Mouse (Mus musculus): ENCODE results near the gene Nudt16l1. TPM values are rescaled to one million over a fixed set of nuclear protein-coding genes. Genes with fewer than 3 reads are reported as not detected.

The Nudt16l1 gene
- polyA plus RNA-seq, 1 experiment from 2014 or later = 125 TPM

DNA sequence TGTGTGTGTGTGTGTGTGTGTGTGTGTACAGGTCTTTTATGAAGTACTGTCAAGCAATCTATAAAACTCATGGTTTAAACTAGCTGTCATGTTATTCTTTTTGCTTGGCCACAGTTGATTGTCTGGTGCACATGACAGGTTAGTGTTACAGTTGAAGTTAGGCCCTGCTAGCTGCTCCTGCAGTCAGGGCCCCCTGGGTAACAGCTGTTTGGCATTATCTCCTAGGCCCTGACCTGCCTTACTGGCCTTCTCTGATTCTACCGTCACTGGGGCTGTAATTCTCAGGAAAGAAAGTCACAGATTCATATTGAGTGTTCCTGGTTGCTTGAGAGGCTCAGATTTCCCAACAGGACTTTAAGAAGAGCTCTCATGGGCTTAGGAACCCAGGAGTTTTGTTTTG is 33.0 kb upstream of the Nudt16l1 start:
- Histone ChIP-seq H3K27me3 (no peaks in the 10 kb centered on the region), H3K4me1 (peaks cover 7% of the 10 kb centered on the region; the same call in 1 of the 2 replicates), H3K4me3 (replicated peaks) (no peak overlapping the region), H3K27ac (no peak overlapping the region), H3K9me3 (no peaks in the 10 kb centered on the region), H3K4me2 (no peak overlapping the region), H3K36me3 (replicated peaks) (peaks cover 22% of the 10 kb centered on the region), H3K9ac (no peak overlapping the region)
- ATAC-seq (ENCODE audit: low FRiP score) = no peak
- 72% methylated on average over 1 of the region's 1 CpGs for WGBS

DNA sequence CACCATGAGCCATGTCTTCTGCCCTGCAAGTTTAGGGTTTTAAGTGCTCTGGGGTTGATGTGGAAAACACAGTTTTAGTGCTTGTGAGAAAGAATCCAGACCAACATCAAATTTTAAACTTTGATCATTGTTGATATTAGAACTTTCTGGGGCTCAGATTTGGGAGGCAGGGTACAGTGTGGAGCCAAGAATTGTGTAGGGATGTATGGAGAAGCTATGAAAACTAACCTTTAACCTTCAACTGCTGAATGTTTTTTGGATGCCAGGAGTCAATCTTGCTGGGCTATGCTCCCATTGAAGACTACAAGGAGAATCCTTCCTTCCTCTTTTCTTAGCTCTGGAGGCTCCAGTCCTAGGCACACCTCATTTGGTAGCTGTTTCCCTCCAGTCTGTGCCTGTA is 32.0 kb upstream of the Nudt16l1 start:
- H3K4me1 ChIP-seq = no peaks in the 10 kb centered on the region
- H3K4me3 ChIP-seq (replicated peaks) = no peak overlapping the region
- H3K9ac ChIP-seq = no peak overlapping the region
- H3K27ac ChIP-seq = no peak overlapping the region
- H3K27me3 ChIP-seq = no peaks in the 10 kb centered on the region
- ATAC-seq (ENCODE audit: low FRiP score) = no peak
- no peaks in the 10 kb centered on the region for H3K9me3 ChIP-seq
- peaks cover 32% of the 10 kb centered on the region for H3K36me3 ChIP-seq (replicated peaks)
- no peak overlapping the region for H3K4me2 ChIP-seq

DNA sequence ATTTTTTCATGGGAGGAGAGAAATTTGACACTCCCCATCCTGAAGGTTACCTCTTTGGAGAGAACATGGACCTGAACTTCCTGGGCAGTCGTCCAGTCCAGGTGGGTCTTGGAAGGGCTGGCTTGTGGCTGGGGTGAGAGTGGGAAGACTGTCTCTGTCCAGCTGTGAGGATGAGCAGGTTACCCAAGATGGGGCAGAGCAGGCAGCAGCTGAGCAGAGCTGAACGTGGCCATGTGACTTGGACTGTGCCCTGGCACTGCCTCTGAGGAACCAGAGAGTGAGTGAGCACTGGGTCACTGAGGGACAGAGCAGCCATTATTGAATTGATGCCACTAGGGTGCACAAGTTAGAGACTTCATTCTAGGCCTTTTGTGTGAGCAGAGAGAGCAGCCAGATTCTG is 31.2 kb upstream of the Nudt16l1 start:
- 86% methylated on average over 2 of the region's 2 CpGs for WGBS
- Histone ChIP-seq H3K9me3 (no peaks in the 10 kb centered on the region), H3K27ac (no peak overlapping the region), H3K36me3 (replicated peaks) (peaks cover 40% of the 10 kb centered on the region), H3K4me2 (no peak overlapping the region), H3K27me3 (no peaks in the 10 kb centered on the region), H3K9ac (no peak overlapping the region), H3K4me1 (no peaks in the 10 kb centered on the region), H3K4me3 (replicated peaks) (no peak overlapping the region)
- no peak for ATAC-seq (ENCODE audit: low FRiP score)

DNA sequence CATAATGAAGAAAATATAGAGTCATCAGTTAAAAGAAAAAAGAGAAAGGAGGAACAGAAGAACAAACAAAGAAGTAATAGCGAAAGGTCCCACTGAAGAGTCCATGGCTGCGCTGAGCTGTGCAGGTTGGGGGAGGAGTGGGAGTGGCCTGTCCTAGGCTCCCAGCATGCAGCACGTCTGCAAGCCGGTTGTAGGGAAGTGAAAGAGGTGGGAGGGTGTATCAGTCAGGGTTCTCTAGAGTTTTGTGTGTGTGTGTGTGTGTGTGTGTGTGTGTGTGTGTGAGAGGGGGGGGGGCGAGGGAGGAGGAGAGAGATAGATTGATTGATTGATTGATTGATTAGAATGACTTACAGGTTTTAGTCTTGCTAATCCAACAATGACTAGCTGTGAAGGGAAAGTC is 30.6 kb upstream of the Nudt16l1 start:
- Histone ChIP-seq H3K4me3 (replicated peaks) (no peak overlapping the region), H3K27me3 (no peaks in the 10 kb centered on the region), H3K4me2 (no peak overlapping the region), H3K9me3 (no peaks in the 10 kb centered on the region), H3K9ac (no peak overlapping the region), H3K36me3 (replicated peaks) (peaks cover 45% of the 10 kb centered on the region), H3K27ac (no peak overlapping the region), H3K4me1 (no peaks in the 10 kb centered on the region)
- 53% methylated on average over 5 of the region's 5 CpGs for WGBS
- ATAC-seq (ENCODE audit: low FRiP score) = no peak

DNA sequence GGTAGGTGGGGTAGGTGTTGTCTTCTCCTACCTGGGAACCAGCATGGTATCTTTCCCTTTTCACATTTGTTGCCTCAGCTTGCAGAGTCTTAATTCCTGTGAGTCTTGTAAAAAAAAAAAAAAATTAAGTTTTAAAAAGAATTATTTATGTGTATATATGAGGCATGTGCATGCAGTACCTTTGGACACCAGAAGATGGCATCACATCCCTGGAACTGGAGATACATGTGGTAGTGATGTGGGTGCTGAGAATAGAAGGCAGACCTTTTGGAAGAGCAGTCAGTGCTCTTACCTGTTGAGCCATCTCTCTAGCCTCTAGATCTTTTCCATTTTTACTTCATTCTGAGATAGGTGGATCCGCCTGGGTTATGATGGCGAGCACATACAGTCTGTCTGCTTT is 28.8 kb upstream of the Nudt16l1 start:
- Histone ChIP-seq H3K4me2 (no peak overlapping the region), H3K4me3 (replicated peaks) (no peak overlapping the region), H3K27me3 (no peaks in the 10 kb centered on the region), H3K4me1 (peaks cover 3% of the 10 kb centered on the region; the same call in 1 of the 2 replicates), H3K36me3 (replicated peaks) (peaks cover 45% of the 10 kb centered on the region), H3K9me3 (no peaks in the 10 kb centered on the region), H3K27ac (no peak overlapping the region), H3K9ac (no peak overlapping the region)
- 95% methylated on average over 2 of the region's 2 CpGs for WGBS
- no peak for ATAC-seq (ENCODE audit: low FRiP score)

DNA sequence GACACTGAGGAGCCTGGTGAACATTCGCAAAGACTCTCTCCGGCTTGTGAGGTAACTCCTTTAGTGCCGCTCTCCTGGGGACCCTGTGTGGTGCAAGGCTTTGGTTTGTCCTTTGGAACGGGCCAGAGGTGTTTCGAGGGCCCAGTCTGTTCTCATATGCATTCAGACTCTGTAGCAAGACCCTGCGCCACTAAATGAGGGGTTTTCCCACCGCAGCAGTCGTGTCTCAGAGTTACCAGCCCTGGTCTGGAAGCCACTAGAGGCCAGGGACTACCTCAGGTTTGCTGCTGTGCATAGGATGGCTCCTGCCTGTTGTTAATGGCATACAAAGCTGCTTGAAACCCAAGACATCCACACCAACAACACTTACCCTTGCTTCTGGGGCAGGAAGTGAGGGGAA is 27.8 kb upstream of the Nudt16l1 start:
- Histone ChIP-seq H3K36me3 (replicated peaks) (peaks cover 52% of the 10 kb centered on the region), H3K4me2 (no peak overlapping the region)

DNA sequence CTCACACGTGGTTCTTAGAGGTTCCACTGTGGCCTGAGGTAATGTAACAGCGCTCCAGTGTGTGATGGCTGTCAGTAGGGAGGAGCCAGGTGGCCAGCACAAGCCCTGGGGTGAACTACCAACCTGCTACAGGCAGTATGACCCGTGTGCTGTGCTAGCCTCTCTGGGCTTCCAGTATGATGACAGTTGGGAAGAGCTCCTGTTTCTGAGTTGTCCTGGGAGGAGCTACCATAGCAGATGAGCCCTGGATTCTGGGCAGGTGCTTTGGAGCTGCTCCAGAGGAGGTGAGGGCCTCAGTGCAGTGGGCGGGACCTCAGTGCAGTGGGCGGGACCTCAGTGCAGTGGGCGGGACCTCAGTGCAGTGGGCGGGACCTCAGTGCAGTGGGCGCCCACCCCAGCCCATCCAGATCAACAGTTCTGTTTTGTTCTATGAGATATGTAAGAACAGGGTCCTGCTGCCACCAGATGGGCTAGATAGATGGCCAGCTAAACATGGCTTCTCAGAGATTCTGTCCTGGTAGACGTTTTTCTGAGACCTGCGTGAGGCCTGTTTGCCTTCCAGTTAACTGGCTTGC is 26.4 kb upstream of the Nudt16l1 start:
- WGBS = 79% methylated on average over 10 of the region's 10 CpGs
- Histone ChIP-seq H3K4me3 (replicated peaks) (no peak overlapping the region), H3K4me2 (no peak overlapping the region), H3K36me3 (replicated peaks) (peaks cover 64% of the 10 kb centered on the region), H3K4me1 (peaks cover 3% of the 10 kb centered on the region; the same call in 1 of the 2 replicates), H3K27me3 (no peaks in the 10 kb centered on the region), H3K9ac (no peak overlapping the region), H3K9me3 (no peaks in the 10 kb centered on the region), H3K27ac (no peak overlapping the region)
- no peak for ATAC-seq (ENCODE audit: low FRiP score)

More for the DNA sequence above, 27.8 kb upstream of the Nudt16l1 start:
- H3K9ac ChIP-seq = no peak overlapping the region
- H3K4me1 ChIP-seq = peaks cover 3% of the 10 kb centered on the region; the same call in 1 of the 2 replicates
- no peaks in the 10 kb centered on the region for H3K27me3 ChIP-seq
- 96% methylated on average over 8 of the region's 8 CpGs for WGBS
- H3K4me3 ChIP-seq (replicated peaks) = no peak overlapping the region
- ATAC-seq (ENCODE audit: low FRiP score) = no peak
- no peaks in the 10 kb centered on the region for H3K9me3 ChIP-seq
- H3K27ac ChIP-seq = no peak overlapping the region

DNA sequence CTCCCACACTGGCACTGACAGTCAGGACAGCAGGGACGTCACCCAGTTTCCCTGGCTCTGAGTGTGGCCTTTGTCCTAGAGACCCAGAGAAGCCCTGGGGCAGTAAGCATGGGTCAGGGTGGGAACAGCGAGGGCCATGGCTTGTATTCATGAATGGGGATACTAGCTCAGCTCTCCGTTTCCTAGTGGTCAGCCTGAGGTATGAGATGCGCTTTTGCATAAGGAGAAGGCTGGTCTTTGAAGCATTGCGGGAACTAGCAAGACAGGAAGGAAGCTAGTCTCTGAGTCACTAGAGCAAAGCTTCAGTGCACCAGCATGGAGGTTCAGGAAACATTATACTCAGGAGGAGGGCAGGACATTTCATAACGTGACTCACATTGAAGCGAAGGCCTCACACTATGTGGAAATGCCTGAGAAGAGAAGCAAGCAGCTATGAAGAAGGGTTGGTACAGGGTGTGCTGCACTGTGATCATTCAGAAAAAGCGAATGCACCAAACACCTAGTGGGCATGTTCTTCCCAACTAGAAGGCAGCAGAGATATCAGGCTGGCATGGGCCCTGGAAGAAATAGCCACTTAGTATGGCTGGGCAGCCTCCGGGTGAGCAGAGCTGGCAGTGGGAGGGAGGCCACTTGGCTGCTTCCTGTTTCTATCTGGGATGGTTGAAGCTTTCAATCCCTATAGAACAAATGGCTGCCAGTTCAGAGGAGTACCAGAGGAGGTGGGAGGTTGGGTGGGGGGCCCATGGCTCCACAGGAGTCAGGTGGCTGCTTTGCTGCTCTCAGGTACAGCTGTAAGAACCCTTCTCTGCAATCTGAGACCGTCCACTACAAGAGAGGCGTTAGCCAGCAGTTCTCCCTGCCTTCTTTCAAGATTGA is 25.4 kb upstream of the Nudt16l1 start:
- no peaks in the 10 kb centered on the region for H3K9me3 ChIP-seq
- ATAC-seq (ENCODE audit: low FRiP score) = 0 out of 2 replicates have a peak, but pooled peaks have one; percentile 17
- no peak overlapping the region for H3K4me3 ChIP-seq (replicated peaks)
- no peaks in the 10 kb centered on the region for H3K27me3 ChIP-seq
- H3K4me1 ChIP-seq = peaks cover 3% of the 10 kb centered on the region; the same call in 1 of the 2 replicates
- H3K9ac ChIP-seq = no peak overlapping the region
- 77% methylated on average over 11 of the region's 11 CpGs for WGBS
- no peak overlapping the region for H3K4me2 ChIP-seq
- peaks cover 60% of the 10 kb centered on the region for H3K36me3 ChIP-seq (replicated peaks)
- 0 out of 2 replicates have a peak overlapping the region, but pooled peaks have one; percentile 13 for H3K27ac ChIP-seq

DNA sequence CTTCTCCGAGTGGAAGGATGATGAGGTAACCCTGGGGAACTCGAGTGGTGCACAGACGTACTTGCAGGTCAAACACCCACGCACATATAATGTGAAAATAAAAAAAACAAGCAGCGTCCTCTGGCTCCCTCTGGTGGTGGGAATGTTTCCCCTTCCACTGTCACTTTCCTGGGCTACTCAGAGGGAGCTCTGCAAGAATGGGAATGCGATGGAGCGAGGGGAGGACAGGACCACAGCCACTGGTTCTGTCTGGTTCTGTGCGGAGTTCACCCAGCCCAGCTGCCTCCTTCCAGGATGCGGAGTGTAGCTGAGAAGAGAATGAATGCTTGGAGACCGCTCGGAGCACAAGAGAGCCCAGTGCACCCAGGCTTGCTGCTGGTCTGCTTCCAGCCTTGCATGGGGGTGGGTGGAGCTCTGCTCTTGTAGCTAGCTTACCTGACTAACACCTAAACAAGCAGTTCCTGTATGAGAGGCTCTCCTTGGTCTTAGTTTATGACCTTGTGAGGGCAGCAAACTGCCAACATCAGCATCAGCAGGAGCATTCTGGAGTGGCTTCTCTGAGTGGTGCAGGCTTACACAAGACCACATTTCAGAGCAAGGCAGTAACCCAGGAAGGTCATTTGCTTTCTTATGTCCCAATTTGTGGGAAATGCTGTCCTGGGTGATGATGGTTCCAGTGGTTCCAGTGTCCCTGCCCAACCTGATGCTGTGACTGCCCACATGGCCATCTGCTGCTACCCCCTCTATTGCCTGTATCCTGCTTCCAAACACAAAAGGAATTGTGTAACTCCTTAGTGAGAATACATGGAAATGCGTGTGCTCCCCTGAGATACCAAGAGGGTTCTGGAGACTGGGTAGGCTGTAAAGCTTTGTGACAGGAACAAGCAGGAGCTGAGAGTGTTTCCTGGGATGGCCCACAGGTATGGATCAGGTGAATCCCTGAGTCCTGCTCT is 24.5 kb upstream of the Nudt16l1 start:
- Histone ChIP-seq H3K9me3 (no peaks in the 10 kb centered on the region), H3K4me2 (no peak overlapping the region), H3K27me3 (no peaks in the 10 kb centered on the region), H3K27ac (no peak overlapping the region), H3K4me1 (peaks cover 3% of the 10 kb centered on the region; the same call in 1 of the 2 replicates), H3K9ac (no peak overlapping the region), H3K4me3 (replicated peaks) (no peak overlapping the region), H3K36me3 (replicated peaks) (peaks cover 62% of the 10 kb centered on the region)
- 38% methylated on average over 12 of the region's 12 CpGs for WGBS
- ATAC-seq (ENCODE audit: low FRiP score) = peak; percentile 67

DNA sequence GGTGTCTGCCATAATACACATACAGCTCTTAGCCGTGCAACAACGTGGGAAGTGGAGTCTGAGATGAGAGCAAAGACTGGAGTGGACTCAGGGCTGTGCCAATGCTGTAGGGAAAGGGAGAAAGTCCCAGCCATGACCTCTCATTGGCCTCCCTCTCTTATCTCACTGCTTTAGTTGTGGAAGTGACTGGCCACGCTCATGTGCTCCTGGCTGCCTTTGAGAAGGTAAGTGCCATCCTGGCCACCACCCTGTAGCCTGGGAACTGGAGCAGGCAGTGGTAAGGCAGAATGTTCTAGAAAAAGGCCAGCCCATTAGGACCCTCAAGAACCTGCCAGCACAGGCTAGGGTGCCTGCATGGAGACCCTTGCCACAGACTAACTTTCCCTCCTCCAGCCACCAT is 22.6 kb upstream of the Nudt16l1 start:
- no peaks in the 10 kb centered on the region for H3K27me3 ChIP-seq
- no peak overlapping the region for H3K4me3 ChIP-seq (replicated peaks)
- peaks cover 44% of the 10 kb centered on the region for H3K36me3 ChIP-seq (replicated peaks)
- no peak for ATAC-seq (ENCODE audit: low FRiP score)
- H3K4me2 ChIP-seq = no peak overlapping the region
- 91% methylated on average over 3 of the region's 3 CpGs for WGBS
- H3K27ac ChIP-seq = no peak overlapping the region
- H3K9ac ChIP-seq = no peak overlapping the region
- peaks cover 3% of the 10 kb centered on the region; the same call in 1 of the 2 replicates for H3K4me1 ChIP-seq
- no peaks in the 10 kb centered on the region for H3K9me3 ChIP-seq

DNA sequence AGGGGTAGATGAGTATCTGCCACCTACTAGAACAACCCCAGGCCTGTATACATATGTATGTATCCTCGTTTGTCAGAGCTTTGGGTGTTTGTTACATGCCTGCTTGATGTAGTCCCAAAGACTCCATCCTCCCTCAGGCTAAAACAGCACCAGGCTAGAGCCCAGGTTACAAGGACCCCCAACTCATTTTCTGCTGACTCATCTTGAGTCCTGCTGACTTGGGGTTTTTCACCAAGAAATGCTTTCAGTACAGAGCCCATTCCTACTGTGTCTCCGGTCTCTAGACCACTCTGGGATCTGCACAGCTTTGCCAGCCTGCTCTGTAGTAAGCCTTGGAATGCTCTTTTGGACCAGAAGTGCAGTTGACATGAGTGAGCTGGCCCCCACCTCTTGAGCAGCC is 22.0 kb upstream of the Nudt16l1 start:
- Histone ChIP-seq H3K9ac (no peak overlapping the region), H3K4me2 (no peak overlapping the region), H3K4me3 (replicated peaks) (no peak overlapping the region), H3K27me3 (no peaks in the 10 kb centered on the region), H3K36me3 (replicated peaks) (peaks cover 37% of the 10 kb centered on the region), H3K9me3 (no peaks in the 10 kb centered on the region), H3K27ac (no peak overlapping the region), H3K4me1 (peaks cover 3% of the 10 kb centered on the region; the same call in 1 of the 2 replicates)
- no peak for ATAC-seq (ENCODE audit: low FRiP score)
- WGBS = 91% methylated on average over 2 of the region's 2 CpGs

DNA sequence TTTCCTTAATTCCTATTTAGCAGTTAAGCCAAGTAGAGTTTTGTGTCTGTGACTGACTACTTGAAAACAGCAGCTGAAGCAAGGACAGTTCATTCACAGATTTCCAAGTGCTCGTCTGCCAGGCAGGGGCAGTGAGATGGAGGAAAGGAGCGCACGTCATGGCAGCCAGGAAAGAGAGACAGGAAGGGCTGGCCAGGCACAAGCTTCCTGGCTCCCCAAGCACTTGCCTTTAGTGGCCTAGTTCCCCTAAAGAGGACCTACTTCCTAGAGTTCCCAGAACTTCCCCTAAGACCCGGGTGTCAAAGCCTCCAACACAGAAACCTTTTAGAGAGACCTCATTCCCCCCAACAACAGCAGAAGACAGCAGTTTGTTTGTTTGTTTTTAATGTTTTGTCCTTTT is 18.0 kb upstream of the Nudt16l1 start:
- Histone ChIP-seq H3K9me3 (no peaks in the 10 kb centered on the region), H3K4me1 (no peaks in the 10 kb centered on the region), H3K27me3 (no peaks in the 10 kb centered on the region), H3K27ac (no peak overlapping the region), H3K4me3 (replicated peaks) (no peak overlapping the region), H3K36me3 (replicated peaks) (peaks cover 50% of the 10 kb centered on the region), H3K9ac (no peak overlapping the region), H3K4me2 (no peak overlapping the region)
- no peak for ATAC-seq (ENCODE audit: low FRiP score)
- WGBS = 86% methylated on average over 4 of the region's 4 CpGs
